Mouse (Mus musculus) myocyte (in vitro differentiated cells): ENCODE data around the gene Cyp4x1. TPM values are rescaled to one million over a fixed set of nuclear protein-coding genes. Genes with fewer than 3 reads are reported as not detected.

Source experiments
- H3K27me3 ChIP-seq: one replicate; pipeline ENCODE4 v1.6.1; 2011; ENCODE audit not compliant: control insufficient read depth, insufficient read depth, insufficient read length
- H3K36me3 ChIP-seq: one replicate; pipeline ENCODE4 v1.6.1; 2011; ENCODE audit not compliant: control insufficient read depth, insufficient read depth
- H3K4me2 ChIP-seq: one replicate; pipeline ENCODE4 v1.6.1; 2011; ENCODE audit warnings: low read depth, control low read depth
- H3K4me3 ChIP-seq: one replicate; pipeline ENCODE4 v1.5.1; 2011; ENCODE audit warnings: mild to moderate bottlenecking, control low read depth, moderate library complexity
- H3K79me2 ChIP-seq: one replicate; pipeline ENCODE4 v1.6.1; 2011; ENCODE audit not compliant: control insufficient read depth, insufficient read depth
- H3ac ChIP-seq: one replicate; pipeline ENCODE4 v1.6.1; 2011; ENCODE audit not compliant: control insufficient read depth, insufficient read length
- CEBPB ChIP-seq: IDR thresholded peaks from 2 replicates; pipeline ENCODE4 v1.6.1; 2011; ENCODE audit warnings: mild to moderate bottlenecking, moderate library complexity; ENCODE audit not compliant: poor library complexity, insufficient read depth, severe bottlenecking
- E2F4 ChIP-seq: IDR thresholded peaks from one replicate; pipeline ENCODE4 v1.6.1; 2011; ENCODE audit warnings: mild to moderate bottlenecking, control low read depth, moderate library complexity; ENCODE audit not compliant: insufficient read depth
- MAX ChIP-seq: IDR thresholded peaks from one replicate; pipeline ENCODE4 v1.6.1; 2011; ENCODE audit warnings: low read depth, mild to moderate bottlenecking, control low read depth
- MYOD1 ChIP-seq, 3 experiments: IDR thresholded peaks; one replicate each; pipeline ENCODE4 v1.6.1; 2011; ENCODE audit warnings: control low read depth in 2 of 3, low read depth in 2 of 3, mild to moderate bottlenecking in 2 of 3, moderate library complexity in 1 of 3; ENCODE audit not compliant: insufficient read length in 2 of 3, control insufficient read depth in 1 of 3
- MYOG ChIP-seq, 3 experiments: IDR thresholded peaks; one replicate each; pipeline ENCODE4 v1.6.1; 2011; ENCODE audit warnings: control low read depth in 2 of 3, low read depth in 2 of 3, mild to moderate bottlenecking in 2 of 3; ENCODE audit not compliant: insufficient read length in 2 of 3, control insufficient read depth in 1 of 3, insufficient read depth in 1 of 3
- POLR2A ChIP-seq: IDR thresholded peaks from one replicate; pipeline ENCODE4 v1.6.1; 2011; ENCODE audit warnings: low read depth, mild to moderate bottlenecking, control low read depth, moderate library complexity; ENCODE audit not compliant: insufficient read length
- POLR2AphosphoS2 ChIP-seq: IDR thresholded peaks from one replicate; pipeline ENCODE4 v1.6.1; 2011; ENCODE audit warnings: low read depth, control low read depth; ENCODE audit not compliant: insufficient read length
- REST ChIP-seq: IDR thresholded peaks from one replicate; pipeline ENCODE4 v1.6.1; 2011; ENCODE audit warnings: mild to moderate bottlenecking, control low read depth, moderate library complexity; ENCODE audit not compliant: insufficient read depth, insufficient read length
- SRF ChIP-seq: IDR thresholded peaks from one replicate; pipeline ENCODE4 v1.6.1; 2011; ENCODE audit warnings: low read depth; ENCODE audit not compliant: control insufficient read depth, insufficient read length
- TCF12 ChIP-seq: IDR thresholded peaks from one replicate; pipeline ENCODE4 v1.6.1; 2011; ENCODE audit warnings: mild to moderate bottlenecking, control low read depth; ENCODE audit not compliant: poor library complexity, insufficient read depth, severe bottlenecking
- TCF3 ChIP-seq: IDR thresholded peaks from one replicate; pipeline ENCODE4 v1.6.1; 2011; ENCODE audit warnings: low read depth, control low read depth; ENCODE audit not compliant: insufficient read length
- USF1 ChIP-seq: IDR thresholded peaks from one replicate; pipeline ENCODE4 v1.6.1; 2011; ENCODE audit warnings: low read depth, mild to moderate bottlenecking, control low read depth, moderate library complexity
- polyA plus RNA-seq: library from polyadenylated mRNA; unstranded; fragments of >200 nt; fragmentation: generic; extraction: Trizol; gene quantifications from one replicate; pipeline ENCODE4 v1.2.1, GENCODE M21; 2012; ENCODE audit warnings: missing spikeins

The Cyp4x1 gene
- polyA plus RNA-seq, 1 experiment, result not detected

DNA sequence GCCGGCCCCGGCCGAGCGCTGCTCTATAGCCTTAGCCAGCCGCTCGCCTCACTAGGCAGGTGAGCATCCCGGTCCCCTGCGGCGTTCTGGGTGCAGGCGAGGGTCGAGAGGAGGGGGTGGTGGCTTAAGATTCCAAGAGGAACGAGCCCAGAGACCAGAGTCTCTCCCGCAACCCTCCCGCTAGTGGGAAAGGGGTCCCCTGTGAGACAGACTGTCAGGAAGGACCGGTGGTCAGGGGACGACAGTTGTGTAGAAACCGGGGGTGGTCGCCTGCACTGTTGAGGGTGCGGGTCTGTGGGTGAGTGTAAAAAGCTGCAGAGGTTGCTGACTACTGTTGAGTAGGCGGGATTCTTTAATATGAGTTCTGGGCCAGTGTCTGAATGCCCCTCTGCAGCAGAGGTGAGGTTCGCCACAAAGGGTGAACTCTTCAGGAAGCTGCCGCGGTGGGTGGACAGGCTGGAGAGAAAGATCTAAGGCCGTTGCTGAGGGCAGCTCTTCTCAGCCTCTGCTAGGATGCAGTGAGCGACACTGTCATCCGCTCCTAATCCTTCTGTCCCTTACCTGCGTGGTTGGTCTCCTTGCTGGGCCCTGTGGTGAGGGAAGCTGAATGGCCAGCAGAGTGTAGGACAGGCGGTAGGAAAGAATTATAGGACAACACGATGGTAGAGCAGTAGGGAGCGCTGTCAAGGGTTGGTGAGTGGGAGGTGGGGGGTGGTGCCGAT lies 70.4 kb downstream of the Cyp4x1 start:
- H3K4me3 ChIP-seq, result no peak overlapping the region

DNA sequence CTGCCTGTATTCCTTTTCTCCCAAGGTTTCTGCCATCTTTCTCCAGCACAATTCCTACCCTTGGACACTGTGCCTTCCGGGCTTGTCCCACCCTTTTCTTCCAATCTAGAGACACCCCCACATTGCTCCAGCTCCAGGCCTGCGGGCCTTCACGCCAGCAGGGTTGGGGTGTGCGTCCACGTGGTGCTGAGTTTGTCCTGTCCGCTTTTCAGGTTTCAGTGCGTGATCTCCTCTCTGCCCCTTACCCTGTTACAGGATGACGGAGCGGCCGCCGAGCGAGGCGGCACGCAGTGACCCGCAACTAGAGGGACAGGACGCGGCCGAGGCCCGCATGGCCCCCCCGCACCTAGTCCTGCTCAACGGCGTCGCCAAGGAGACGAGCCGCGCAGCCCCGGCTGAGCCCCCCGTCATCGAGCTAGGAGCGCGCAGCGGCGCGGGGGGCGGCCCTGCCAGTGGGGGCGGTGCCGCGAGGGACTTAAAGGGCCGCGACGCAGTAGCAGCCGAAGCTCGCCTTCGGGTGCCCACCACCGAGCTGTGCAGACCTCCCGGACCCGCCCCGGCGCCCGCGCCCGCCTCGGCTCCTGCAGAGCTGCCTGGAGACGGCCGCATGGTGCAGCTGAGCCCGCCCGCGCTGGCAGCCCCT lies 71.1 kb downstream of the Cyp4x1 start:
- TF ChIP-seq USF1, result no peak
- Histone ChIP-seq H3K27me3 (peaks cover 59% of the 10 kb centered on the region), H3K4me3 (no peak overlapping the region)

More for the DNA sequence above, 70.4 kb downstream of the Cyp4x1 start:
- no peaks in the 10 kb centered on the region for H3K36me3 ChIP-seq
- peak overlapping the region; percentile 50 for H3K4me2 ChIP-seq
- peak overlapping the region; percentile 28 for H3ac ChIP-seq
- H3K27me3 ChIP-seq, result peaks cover 58% of the 10 kb centered on the region
- TF ChIP-seq MAX (no peak), TCF12 (no peak), POLR2AphosphoS2 (no peak), REST (no peak), MYOG (IDR thresholded peaks at IDR 0.05; ENCODE audit: control insufficient read depth in 1 of 3, insufficient read depth in 1 of 3, insufficient read length in 2 of 3, low read depth in 2 of 3) (no peak), MYOD1 (IDR thresholded peaks at IDR 0.05; ENCODE audit: control insufficient read depth in 1 of 3, insufficient read length in 2 of 3, low read depth in 2 of 3) (no peak)
- H3K79me2 ChIP-seq, result no peaks in the 10 kb centered on the region

DNA sequence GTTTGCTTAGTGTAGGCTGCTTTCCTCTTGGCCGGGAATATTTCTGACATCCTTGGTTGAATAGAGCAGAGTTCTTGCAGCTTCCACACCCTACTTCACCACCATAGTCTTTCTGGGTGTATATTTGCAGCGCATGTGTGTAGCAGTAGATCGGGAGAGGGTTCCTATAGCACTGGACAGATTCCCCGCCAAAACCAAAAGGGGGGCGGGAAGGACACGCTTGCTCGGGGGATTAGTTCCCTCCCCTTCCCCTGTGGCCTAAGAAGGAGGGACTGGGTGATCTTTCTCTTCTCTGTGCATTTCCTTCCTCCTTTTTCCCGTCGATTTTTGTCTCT lies 71.6 kb downstream of the Cyp4x1 start:
- no peaks in the 10 kb centered on the region for H3K79me2 ChIP-seq
- no peaks in the 10 kb centered on the region for H3K36me3 ChIP-seq
- H3ac ChIP-seq, result peak overlapping the region; percentile 28
- TF ChIP-seq MYOG (IDR thresholded peaks at IDR 0.05; ENCODE audit: control insufficient read depth in 1 of 3, insufficient read depth in 1 of 3, insufficient read length in 2 of 3, low read depth in 2 of 3) (no peak), POLR2AphosphoS2 (no peak), USF1 (no peak), TCF3 (no peak), MAX (no peak), TCF12 (no peak), POLR2A (no peak), E2F4 (no peak), MYOD1 (IDR thresholded peaks at IDR 0.05; ENCODE audit: control insufficient read depth in 1 of 3, insufficient read length in 2 of 3, low read depth in 2 of 3) (no peak), CEBPB (no peak)
- peak overlapping the region; percentile 50 for H3K4me2 ChIP-seq
- no peak overlapping the region for H3K4me3 ChIP-seq
- H3K27me3 ChIP-seq, result peaks cover 63% of the 10 kb centered on the region

More for the DNA sequence above, 71.1 kb downstream of the Cyp4x1 start:
- Histone ChIP-seq H3K4me2 (peak overlapping the region; percentile 50), H3K79me2 (no peaks in the 10 kb centered on the region), H3ac (peak overlapping the region; percentile 28), H3K36me3 (no peaks in the 10 kb centered on the region)

DNA sequence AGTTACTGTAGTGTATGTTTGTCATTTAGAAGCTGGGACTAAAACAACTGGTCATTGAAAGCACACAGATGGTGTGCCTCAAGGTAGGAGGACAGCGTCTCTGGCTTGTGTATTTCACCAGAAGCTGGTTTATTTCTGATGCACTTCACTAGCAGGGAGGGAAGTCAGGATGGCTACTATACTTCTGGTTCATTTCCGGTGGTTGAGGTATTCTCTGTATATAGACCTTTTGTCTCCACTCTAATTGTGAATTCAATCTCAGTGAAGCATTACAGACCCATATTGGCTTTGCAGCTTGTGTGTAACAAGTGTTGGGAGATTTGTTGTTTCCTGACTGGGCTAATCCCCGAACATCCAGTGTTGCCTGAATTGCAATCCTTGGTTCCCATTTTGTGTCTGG lies 73.3 kb downstream of the Cyp4x1 start:
- H3K79me2 ChIP-seq, result no peaks in the 10 kb centered on the region
- no peaks in the 10 kb centered on the region for H3K36me3 ChIP-seq
- TF ChIP-seq REST (no peak), MAX (no peak), E2F4 (no peak), CEBPB (no peak), POLR2A (no peak), SRF (no peak), TCF12 (no peak), USF1 (no peak), MYOG (IDR thresholded peaks at IDR 0.05; ENCODE audit: control insufficient read depth in 1 of 3, insufficient read depth in 1 of 3, insufficient read length in 2 of 3, low read depth in 2 of 3) (no peak), MYOD1 (IDR thresholded peaks at IDR 0.05; ENCODE audit: control insufficient read depth in 1 of 3, insufficient read length in 2 of 3, low read depth in 2 of 3) (no peak), POLR2AphosphoS2 (no peak), TCF3 (no peak)
- no peak overlapping the region for H3ac ChIP-seq
- H3K4me2 ChIP-seq, result no peak overlapping the region
- H3K4me3 ChIP-seq, result no peak overlapping the region
- peaks cover 73% of the 10 kb centered on the region for H3K27me3 ChIP-seq

DNA sequence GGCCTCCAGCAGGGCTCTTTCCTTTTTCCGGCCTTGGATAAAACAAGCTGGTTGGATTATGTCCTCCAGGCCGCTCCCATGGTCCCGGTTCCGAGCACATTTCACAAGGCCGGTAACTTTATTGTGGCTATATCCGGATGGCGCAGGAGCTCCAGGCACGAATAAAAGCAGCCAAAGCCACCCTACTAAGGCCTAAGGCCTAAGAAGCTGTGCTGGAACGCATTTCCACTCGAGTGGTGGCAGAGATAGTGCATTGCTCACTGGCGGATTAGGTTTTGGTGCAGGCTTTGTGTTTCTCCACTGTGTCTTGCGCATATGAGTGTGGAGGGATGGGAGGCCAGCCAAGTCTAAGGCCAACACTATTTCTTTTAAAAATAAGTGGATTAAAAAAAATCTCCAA lies 74.2 kb downstream of the Cyp4x1 start:
- no peak for TF ChIP-seq MAX
- no peak for TF ChIP-seq SRF
- TF ChIP-seq REST, result no peak
- TF ChIP-seq USF1, result no peak
- no peak for TF ChIP-seq TCF12
- TF ChIP-seq CEBPB, result no peak
- TF ChIP-seq E2F4, result no peak
- no peak for TF ChIP-seq MYOD1 (IDR thresholded peaks at IDR 0.05; ENCODE audit: control insufficient read depth in 1 of 3, insufficient read length in 2 of 3, low read depth in 2 of 3)
- no peak for TF ChIP-seq MYOG (IDR thresholded peaks at IDR 0.05; ENCODE audit: control insufficient read depth in 1 of 3, insufficient read depth in 1 of 3, insufficient read length in 2 of 3, low read depth in 2 of 3)
- no peak for TF ChIP-seq TCF3
- TF ChIP-seq POLR2AphosphoS2, result no peak
- TF ChIP-seq POLR2A, result no peak
- Histone ChIP-seq H3K79me2 (no peaks in the 10 kb centered on the region), H3K4me2 (no peak overlapping the region), H3K4me3 (no peak overlapping the region), H3ac (no peak overlapping the region), H3K27me3 (peaks cover 67% of the 10 kb centered on the region), H3K36me3 (no peaks in the 10 kb centered on the region)
